Mouse (Mus musculus): Measurements from ENCODE around the gene Slc24a3. TPM values are rescaled to one million over a fixed set of nuclear protein-coding genes. Genes with fewer than 3 reads are reported as not detected.

Slc24a3 gene
- total RNA-seq, 1 experiment: 0.98 TPM

GRCm38 (mm10) chr2:145401240-145401805 lies 233.8 kb downstream of the Slc24a3 start:
- no peak for DNase-seq (ENCODE audit: low read depth, low spot score)
- no peaks in the 10 kb centered on the region for H3K36me3 ChIP-seq (ENCODE audit: control insufficient read depth, insufficient read depth, low read length, poor library complexity, severe bottlenecking)
- in situ Hi-C loops (cut with MboI; ENCODE audit: low sequenced_read_pairs in 2 of 2, unreplicated experiment in 2 of 2): no loop called here
- no peak overlapping the region for H3K4me3 ChIP-seq (ENCODE audit: insufficient read depth in 1 of 2, low read depth in 1 of 2, low read length in 2 of 2, poor library complexity in 1 of 2, severe bottlenecking in 1 of 2)
- no peaks in the 10 kb centered on the region for H3K9me3 ChIP-seq (ENCODE audit: control insufficient read depth, insufficient read depth, low read depth, low read length)
- H3K4me1 ChIP-seq (ENCODE audit: control insufficient read depth in 2 of 2, insufficient read depth in 2 of 2, low read length in 2 of 2, poor library complexity in 1 of 2): no peaks in the 10 kb centered on the region
- no peak overlapping the region for H3K9ac ChIP-seq (ENCODE audit: insufficient read depth, low read depth, low read length, poor library complexity, severe bottlenecking)
- TF ChIP-seq CHD2 (IDR thresholded peaks at IDR 0.05; ENCODE audit: low read depth, low read length) (no peak), ZNF384 (IDR thresholded peaks at IDR 0.05; ENCODE audit: low read depth, low read length) (no peak)
- no peak overlapping the region for H3K27ac ChIP-seq (ENCODE audit: insufficient read depth, low read depth, low read length, poor library complexity, severe bottlenecking)

DNA sequence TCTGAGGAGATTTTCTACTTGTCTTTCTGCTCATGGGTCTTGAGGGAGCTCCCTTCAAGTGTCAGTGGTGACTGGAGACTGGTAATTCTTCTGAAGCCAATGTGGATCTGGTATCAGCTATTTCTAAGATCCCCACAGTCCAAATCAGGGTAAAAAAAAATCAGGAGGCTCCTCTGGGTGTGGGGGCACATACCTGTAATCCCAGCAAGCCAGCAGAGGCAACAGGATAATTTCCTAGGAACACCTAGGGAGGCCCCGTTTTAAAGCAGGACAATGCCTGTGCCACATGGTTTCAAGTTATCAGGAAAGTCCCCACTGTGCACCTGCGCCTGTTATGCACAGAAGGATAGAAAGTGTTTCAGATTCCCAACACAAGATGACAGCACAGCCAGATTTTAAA lies 234.4 kb downstream of the Slc24a3 start:
- in situ Hi-C loops (cut with MboI; ENCODE audit: low sequenced_read_pairs in 2 of 2, unreplicated experiment in 2 of 2): no loop called here
- no peaks in the 10 kb centered on the region for H3K4me1 ChIP-seq (ENCODE audit: control insufficient read depth in 2 of 2, insufficient read depth in 2 of 2, low read length in 2 of 2, poor library complexity in 1 of 2)
- H3K9me3 ChIP-seq (ENCODE audit: control insufficient read depth, insufficient read depth, low read depth, low read length): no peaks in the 10 kb centered on the region
- no peak for DNase-seq (ENCODE audit: low read depth, low spot score)
- no peak overlapping the region for H3K27ac ChIP-seq (ENCODE audit: insufficient read depth, low read depth, low read length, poor library complexity, severe bottlenecking)
- H3K9ac ChIP-seq (ENCODE audit: insufficient read depth, low read depth, low read length, poor library complexity, severe bottlenecking): no peak overlapping the region
- H3K4me3 ChIP-seq (ENCODE audit: insufficient read depth in 1 of 2, low read depth in 1 of 2, low read length in 2 of 2, poor library complexity in 1 of 2, severe bottlenecking in 1 of 2): no peak overlapping the region
- no peaks in the 10 kb centered on the region for H3K36me3 ChIP-seq (ENCODE audit: control insufficient read depth, insufficient read depth, low read length, poor library complexity, severe bottlenecking)
- TF ChIP-seq ZNF384 (IDR thresholded peaks at IDR 0.05; ENCODE audit: low read depth, low read length) (no peak), ZC3H11A (IDR thresholded peaks at IDR 0.05; ENCODE audit: borderline replicate concordance, low read depth, low read length) (no peak), MAFK (IDR thresholded peaks at IDR 0.05; ENCODE audit: insufficient read depth, low read depth, low read length) (no peak), CHD2 (IDR thresholded peaks at IDR 0.05; ENCODE audit: low read depth, low read length) (no peak), HCFC1 (IDR thresholded peaks at IDR 0.05; ENCODE audit: borderline replicate concordance, insufficient read depth, low read length) (no peak)

GRCm38 (mm10) chr2:145404818-145405531 lies 237.4 kb downstream of the Slc24a3 start:
- H3K9me3 ChIP-seq (ENCODE audit: control insufficient read depth, insufficient read depth, low read depth, low read length): no peaks in the 10 kb centered on the region
- TF ChIP-seq MAFK (IDR thresholded peaks at IDR 0.05; ENCODE audit: insufficient read depth, low read depth, low read length) (no peak), CHD2 (IDR thresholded peaks at IDR 0.05; ENCODE audit: low read depth, low read length) (no peak), ZNF384 (IDR thresholded peaks at IDR 0.05; ENCODE audit: low read depth, low read length) (no peak), HCFC1 (IDR thresholded peaks at IDR 0.05; ENCODE audit: borderline replicate concordance, insufficient read depth, low read length) (no peak), ZC3H11A (IDR thresholded peaks at IDR 0.05; ENCODE audit: borderline replicate concordance, low read depth, low read length) (no peak)
- no peaks in the 10 kb centered on the region for H3K4me1 ChIP-seq (ENCODE audit: control insufficient read depth in 2 of 2, insufficient read depth in 2 of 2, low read length in 2 of 2, poor library complexity in 1 of 2)
- no peak for DNase-seq (ENCODE audit: low read depth, low spot score)
- in situ Hi-C loops (cut with MboI; ENCODE audit: low sequenced_read_pairs in 2 of 2, unreplicated experiment in 2 of 2): no loop called here
- H3K36me3 ChIP-seq (ENCODE audit: control insufficient read depth, insufficient read depth, low read length, poor library complexity, severe bottlenecking): no peaks in the 10 kb centered on the region
- no peak overlapping the region for H3K4me3 ChIP-seq (ENCODE audit: insufficient read depth in 1 of 2, low read depth in 1 of 2, low read length in 2 of 2, poor library complexity in 1 of 2, severe bottlenecking in 1 of 2)
- H3K9ac ChIP-seq (ENCODE audit: insufficient read depth, low read depth, low read length, poor library complexity, severe bottlenecking): no peak overlapping the region
- no peak overlapping the region for H3K27ac ChIP-seq (ENCODE audit: insufficient read depth, low read depth, low read length, poor library complexity, severe bottlenecking)

DNA sequence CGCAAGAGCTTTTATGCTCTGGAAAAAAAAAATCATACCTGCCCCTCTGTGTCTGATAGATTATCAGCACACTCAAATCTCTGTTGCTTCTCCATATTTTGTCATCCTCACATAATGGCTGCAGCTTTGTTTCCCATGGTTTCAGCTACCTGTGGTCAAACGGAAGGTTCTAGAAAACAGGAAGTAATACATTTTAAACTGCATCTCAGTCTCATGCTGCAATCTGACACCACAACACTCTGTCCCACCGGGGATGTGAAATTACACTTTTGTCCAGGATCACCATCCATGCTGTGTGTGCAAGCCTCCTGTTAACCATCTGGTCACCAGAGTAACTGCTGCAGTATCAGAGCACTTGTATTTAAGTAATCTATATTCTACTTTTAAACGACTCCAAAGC lies 238.2 kb downstream of the Slc24a3 start:
- in situ Hi-C loops (cut with MboI; ENCODE audit: low sequenced_read_pairs in 2 of 2, unreplicated experiment in 2 of 2): no loop called here
- Histone ChIP-seq H3K9ac (ENCODE audit: insufficient read depth, low read depth, low read length, poor library complexity, severe bottlenecking) (no peak overlapping the region), H3K4me3 (ENCODE audit: insufficient read depth in 1 of 2, low read depth in 1 of 2, low read length in 2 of 2, poor library complexity in 1 of 2, severe bottlenecking in 1 of 2) (no peak overlapping the region), H3K36me3 (ENCODE audit: control insufficient read depth, insufficient read depth, low read length, poor library complexity, severe bottlenecking) (no peaks in the 10 kb centered on the region), H3K27ac (ENCODE audit: insufficient read depth, low read depth, low read length, poor library complexity, severe bottlenecking) (no peak overlapping the region), H3K9me3 (ENCODE audit: control insufficient read depth, insufficient read depth, low read depth, low read length) (no peaks in the 10 kb centered on the region), H3K4me1 (ENCODE audit: control insufficient read depth in 2 of 2, insufficient read depth in 2 of 2, low read length in 2 of 2, poor library complexity in 1 of 2) (no peaks in the 10 kb centered on the region)
- TF ChIP-seq ZNF384 (IDR thresholded peaks at IDR 0.05; ENCODE audit: low read depth, low read length): no peak
- no peak for TF ChIP-seq CHD2 (IDR thresholded peaks at IDR 0.05; ENCODE audit: low read depth, low read length)
- no peak for TF ChIP-seq ZC3H11A (IDR thresholded peaks at IDR 0.05; ENCODE audit: borderline replicate concordance, low read depth, low read length)
- no peak for TF ChIP-seq HCFC1 (IDR thresholded peaks at IDR 0.05; ENCODE audit: borderline replicate concordance, insufficient read depth, low read length)
- no peak for TF ChIP-seq MAFK (IDR thresholded peaks at IDR 0.05; ENCODE audit: insufficient read depth, low read depth, low read length)
- no peak for DNase-seq (ENCODE audit: low read depth, low spot score)
